Mouse (Mus musculus) midbrain, embryonic 12.5 days (tissue): Measurements from ENCODE around the gene Gm42421. TPM values are rescaled to one million over a fixed set of nuclear protein-coding genes. Genes with fewer than 3 reads are reported as not detected.

Experiments
- ATAC-seq: fragments of 200-750 bp; cut with Nextera tagmentation; 2 replicates; pipeline ENCODE4 v1.8.0; 2017; ENCODE audit warnings: low read depth, moderate TSS enrichment, moderate library complexity; ENCODE audit not compliant: low FRiP score
- H3K27ac ChIP-seq: fragments of 300-500 bp; sonication (generic); replicated peaks from 2 replicates; pipeline ENCODE4 v1.5.1; 2016; ENCODE audit warnings: mild to moderate bottlenecking
- H3K27me3 ChIP-seq: fragments of 300-500 bp; sonication (generic); 2 replicates; pipeline ENCODE4 v1.6.1; 2016; ENCODE audit warnings: mild to moderate bottlenecking
- H3K36me3 ChIP-seq: fragments of 300-500 bp; sonication (generic); 2 replicates; pipeline ENCODE4 v1.6.1; 2016
- H3K4me1 ChIP-seq: fragments of 300-500 bp; sonication (generic); 2 replicates; pipeline ENCODE4 v1.6.1; 2016
- H3K4me2 ChIP-seq: fragments of 300-500 bp; sonication (generic); replicated peaks from 2 replicates; pipeline ENCODE4 v1.6.1; 2016; ENCODE audit warnings: mild to moderate bottlenecking, moderate library complexity
- H3K4me3 ChIP-seq: fragments of 300-500 bp; sonication (generic); 2 replicates; pipeline ENCODE4 v1.5.1; 2016; ENCODE audit warnings: mild to moderate bottlenecking
- H3K9ac ChIP-seq: fragments of 300-500 bp; sonication (generic); replicated peaks from 2 replicates; pipeline ENCODE4 v1.6.1; 2016; ENCODE audit warnings: mild to moderate bottlenecking, moderate library complexity
- H3K9me3 ChIP-seq: fragments of 300-500 bp; sonication (generic); 2 replicates; pipeline ENCODE4 v1.6.1; 2016; ENCODE audit warnings: mild to moderate bottlenecking
- WGBS: fragments of 180-500 bp; shearing (Covaris S2); methylation state at CpG from one replicate; pipeline ENCODE4 v1.1.7; 2016; 5-methylcytosine and 5-hydroxymethylcytosine counted together
- polyA plus RNA-seq: library from polyadenylated mRNA; unstranded; fragments of >200 nt; fragmentation: Nextera tagmentation; extraction: Ambion mirVana; gene quantifications from 2 replicates; pipeline ENCODE4 v1.2.1, GENCODE M21; 2016

The Gm42421 gene
- polyA plus RNA-seq, 1 experiment from 2014 or later, result 1.3 TPM

GRCm38 (mm10) chr5:143976726-143977431 is 48.9 kb downstream of the Gm42421 start:
- peaks cover 5% of the 10 kb centered on the region for H3K4me1 ChIP-seq
- H3K4me2 ChIP-seq, result no peak overlapping the region
- H3K4me3 ChIP-seq, result no peak overlapping the region
- H3K9ac ChIP-seq, result no peak overlapping the region
- no peaks in the 10 kb centered on the region for H3K9me3 ChIP-seq
- ATAC-seq, result no peak
- 83% methylated on average over 16 of the region's 16 CpGs for WGBS
- no peak overlapping the region for H3K27ac ChIP-seq
- no peaks in the 10 kb centered on the region for H3K36me3 ChIP-seq
- H3K27me3 ChIP-seq, result no peaks in the 10 kb centered on the region

- peak; percentile 41; the same call in 1 of the 2 replicates for ATAC-seq
- Histone ChIP-seq H3K4me1 (peaks cover 5% of the 10 kb centered on the region), H3K27ac (0 out of 2 replicates have a peak overlapping the region, but pooled peaks have one; percentile 11), H3K4me3 (no peak overlapping the region), H3K27me3 (no peaks in the 10 kb centered on the region), H3K4me2 (no peak overlapping the region), H3K9me3 (no peaks in the 10 kb centered on the region), H3K36me3 (peaks cover 22% of the 10 kb centered on the region; the same call in 1 of the 2 replicates), H3K9ac (no peak overlapping the region)
- 21% methylated on average over 9 of the region's 9 CpGs for WGBS
Observed at GRCm38 (mm10) chr5:143980858-143981257, 52.9 kb downstream of the Gm42421 start.

GRCm38 (mm10) chr5:143982361-143982760 is 54.4 kb downstream of the Gm42421 start:
- Histone ChIP-seq H3K36me3 (peaks cover 37% of the 10 kb centered on the region), H3K4me1 (peaks cover 5% of the 10 kb centered on the region), H3K9ac (no peak overlapping the region), H3K27ac (no peak overlapping the region), H3K27me3 (no peaks in the 10 kb centered on the region), H3K4me3 (no peak overlapping the region), H3K4me2 (no peak overlapping the region), H3K9me3 (no peaks in the 10 kb centered on the region)
- WGBS, result 88% methylated on average over 2 of the region's 2 CpGs
- ATAC-seq, result no peak

- H3K4me1 ChIP-seq, result peaks cover 5% of the 10 kb centered on the region
- no peak overlapping the region for H3K27ac ChIP-seq
- no peaks in the 10 kb centered on the region for H3K9me3 ChIP-seq
- H3K27me3 ChIP-seq, result no peaks in the 10 kb centered on the region
- WGBS, result 95% methylated on average over 7 of the region's 7 CpGs
- no peak overlapping the region for H3K4me3 ChIP-seq
- ATAC-seq, result no peak
- H3K4me2 ChIP-seq, result no peak overlapping the region
- no peak overlapping the region for H3K9ac ChIP-seq
- H3K36me3 ChIP-seq, result peaks cover 68% of the 10 kb centered on the region
Observed at GRCm38 (mm10) chr5:143985381-143985780, 57.4 kb downstream of the Gm42421 start.

Other genes with a start within 250 kb of the Gm42421 start
- 34.8 and 37.3 TPM in 2 replicates for gene Usp42, start 195.9 kb upstream of the Gm42421 start, polyA plus RNA-seq
- 44.8 and 47.6 TPM in 2 replicates for gene Eif2ak1, start 110.4 kb upstream of the Gm42421 start, polyA plus RNA-seq
- 0.43 and 0.51 TPM in 2 replicates for gene Ankrd61, start 30.5 kb upstream of the Gm42421 start, polyA plus RNA-seq
- 73.0 and 91.7 TPM in 2 replicates for gene Aimp2, start 18.3 kb upstream of the Gm42421 start, polyA plus RNA-seq
- 34.5 and 35.8 TPM in 2 replicates for gene Pms2, start 18.2 kb upstream of the Gm42421 start, polyA plus RNA-seq
- gene Rsph10b, start 4.9 kb downstream of the Gm42421 start, polyA plus RNA-seq, result 0.82 and 1.5 TPM in 2 replicates
- gene Ccz1, start 86.7 kb downstream of the Gm42421 start, polyA plus RNA-seq, result 111 TPM in 2 replicates
- not detected in 2 replicates for gene Ocm, start 98.5 kb downstream of the Gm42421 start, polyA plus RNA-seq
- gene Lmtk2, start 172.3 kb downstream of the Gm42421 start, polyA plus RNA-seq, result 8.8 and 9.1 TPM in 2 replicates